In genomic region chr4:149789421-149790194, GRCm38 (mm10) we compare ENCODE assay signal across 8 mouse cellular contexts. TPM values are rescaled to one million over a fixed set of nuclear protein-coding genes. Genes with fewer than 3 reads are reported as not detected.
DNase-seq lines count a peak whose midpoint lies in the region; ATAC-seq and TF ChIP-seq lines count a peak whose summit lies in the region.
"Had no signal": no experiment of that assay in that cellular context is flagged by ENCODE, and none has a peak within 500 bp of the region (broad histone marks: within the 10 kb centered on the region; RNA-seq: fewer than 3 reads in every experiment).

No protein-coding gene starts in this region.

- no peak overlapping the region for H3K27ac ChIP-seq in liver, embryonic 11.5 days (ENCODE audit: low read depth, low read length)
- no peak overlapping the region for H3K27ac ChIP-seq in liver, embryonic 12.5 days
- peak overlapping the region; percentile 65 for H3K27ac ChIP-seq in bone marrow, adult 2 months (ENCODE audit: control insufficient read depth, insufficient read depth, low read depth, low read length, poor library complexity)
- H3K27ac ChIP-seq in intestine, embryonic 16.5 days (ENCODE audit: low read length), result peak overlapping the region; percentile 41
- H3K27ac ChIP-seq: embryonic facial prominence, embryonic 15.5 days had no signal

- no peak overlapping the region for H3K4me2 ChIP-seq in liver, embryonic 11.5 days
- no peak overlapping the region for H3K4me2 ChIP-seq in liver, embryonic 12.5 days
- H3K4me2 ChIP-seq in intestine, embryonic 16.5 days (ENCODE audit: low read depth, low read length), result no peak overlapping the region
- H3K4me2 ChIP-seq: embryonic facial prominence, embryonic 15.5 days had no signal

- H3K27me3 ChIP-seq in liver, embryonic 11.5 days (replicated peaks; ENCODE audit: control insufficient read depth, insufficient read depth, low read length), result no peaks in the 10 kb centered on the region
- H3K27me3 ChIP-seq in liver, embryonic 12.5 days (replicated peaks), result no peaks in the 10 kb centered on the region
- H3K27me3 ChIP-seq in intestine, embryonic 16.5 days (replicated peaks; ENCODE audit: control insufficient read depth, insufficient read depth, low read length), result no peaks in the 10 kb centered on the region
- H3K27me3 ChIP-seq: embryonic facial prominence, embryonic 15.5 days had no signal

- ATAC-seq in liver, embryonic 11.5 days (replicated peaks; ENCODE audit: low FRiP score), result peak; percentile 35; the same call in 1 of the 2 replicates
- no peak for ATAC-seq in liver, embryonic 12.5 days
- peak; percentile 67 for ATAC-seq in intestine, embryonic 16.5 days
- ATAC-seq in monocyte, adult 5-6 weeks (replicated peaks; ENCODE audit: insufficient number of reproducible peaks, low FRiP score, low TSS enrichment, poor library complexity, severe bottlenecking), result peak; percentile 33; the same call in 1 of the 2 replicates
- no peak for ATAC-seq in cerebellum, adult (ENCODE audit: insufficient number of reproducible peaks, low FRiP score, low TSS enrichment)
- no peak for ATAC-seq in CD4-positive, CD25-positive, alpha-beta regulatory T cell, adult 4 months

- peaks cover 12% of the 10 kb centered on the region for H3K4me1 ChIP-seq in liver, embryonic 11.5 days (replicated peaks; ENCODE audit: control insufficient read depth, insufficient read depth, low read length)
- peaks cover 25% of the 10 kb centered on the region for H3K4me1 ChIP-seq in liver, embryonic 12.5 days
- peaks cover 8% of the 10 kb centered on the region for H3K4me1 ChIP-seq in bone marrow, adult 2 months (ENCODE audit: control insufficient read depth, insufficient read depth, low read length)
- peaks cover 25% of the 10 kb centered on the region for H3K4me1 ChIP-seq in intestine, embryonic 16.5 days (ENCODE audit: control insufficient read depth, insufficient read depth, low read length)
- H3K4me1 ChIP-seq: embryonic facial prominence, embryonic 15.5 days had no signal

- H3K4me3 ChIP-seq in liver, embryonic 11.5 days (ENCODE audit: low read depth, low read length), result no peak overlapping the region
- H3K4me3 ChIP-seq in liver, embryonic 12.5 days, result no peak overlapping the region
- no peak overlapping the region for H3K4me3 ChIP-seq in bone marrow, adult 2 months (replicated peaks; ENCODE audit: control insufficient read depth, low read depth, low read length)
- no peak overlapping the region for H3K4me3 ChIP-seq in intestine, embryonic 16.5 days (ENCODE audit: low read length)
- H3K4me3 ChIP-seq: embryonic facial prominence, embryonic 15.5 days had no signal

- 83% methylated on average over 13 of the region's 13 CpGs for WGBS in liver, embryonic 11.5 days
- WGBS in liver, embryonic 12.5 days (ENCODE audit: insufficient replicate concordance), result 79% methylated on average over 13 of the region's 13 CpGs
- 78% methylated on average over 13 of the region's 13 CpGs for WGBS in bone marrow, adult 2 months
- 76% methylated on average over 13 of the region's 13 CpGs for WGBS in intestine, embryonic 16.5 days

- TF ChIP-seq CTCF in bone marrow, adult 2 months (IDR thresholded peaks at IDR 0.05; ENCODE audit: control insufficient read depth, insufficient read depth, low read length), result no peak

- no peak overlapping the region for H3K9ac ChIP-seq in liver, embryonic 11.5 days (ENCODE audit: low read depth, low read length)
- no peak overlapping the region for H3K9ac ChIP-seq in liver, embryonic 12.5 days
- peak overlapping the region; percentile 14; the same call in 1 of the 2 replicates for H3K9ac ChIP-seq in intestine, embryonic 16.5 days (ENCODE audit: low read depth, low read length)
- H3K9ac ChIP-seq: embryonic facial prominence, embryonic 15.5 days had no signal

- H3K36me3 ChIP-seq in liver, embryonic 11.5 days (ENCODE audit: control insufficient read depth, insufficient read depth, low read length), result no peaks in the 10 kb centered on the region
- H3K36me3 ChIP-seq in liver, embryonic 12.5 days, result no peaks in the 10 kb centered on the region
- H3K36me3 ChIP-seq in intestine, embryonic 16.5 days (ENCODE audit: control insufficient read depth, insufficient read depth, low read length), result no peaks in the 10 kb centered on the region
- H3K36me3 ChIP-seq: embryonic facial prominence, embryonic 15.5 days had no signal

- DNase-seq in liver, embryonic 11.5 days (ENCODE audit: low spot score), result no peak

- no peak for TF ChIP-seq POLR2A in bone marrow, adult 2 months (IDR thresholded peaks at IDR 0.05; ENCODE audit: borderline replicate concordance, control insufficient read depth, low read depth, low read length)

- H3K9me3 ChIP-seq in liver, embryonic 11.5 days (ENCODE audit: control insufficient read depth, low read length), result no peaks in the 10 kb centered on the region
- no peaks in the 10 kb centered on the region for H3K9me3 ChIP-seq in liver, embryonic 12.5 days (replicated peaks)
- H3K9me3 ChIP-seq in intestine, embryonic 16.5 days (ENCODE audit: control insufficient read depth, low read length), result no peaks in the 10 kb centered on the region
- H3K9me3 ChIP-seq: embryonic facial prominence, embryonic 15.5 days had no signal

RNA-seq across cellular contexts. Expression of gene Slc25a33, which starts 15.5 kb away (rescaled TPM):
- 21.9 and 23.2 TPM in 2 replicates for polyA plus RNA-seq in liver, embryonic 11.5 days (2014; fragmentation: Nextera tagmentation; extraction: Ambion mirVana)
- polyA plus RNA-seq in liver, embryonic 12.5 days (2016; fragmentation: Nextera tagmentation; extraction: Ambion mirVana), result 17.1 and 17.3 TPM in 2 replicates
- 4.3 TPM in 1 of 2 replicates, not detected in the other for polyA plus RNA-seq in bone marrow, adult 2 months (2011; ENCODE audit: insufficient read depth, insufficient read length, low replicate concordance, missing spikeins)
- polyA plus RNA-seq in intestine, embryonic 16.5 days (2015; fragmentation: Nextera tagmentation; extraction: Ambion mirVana), result 6.8 and 9.1 TPM in 2 replicates
- total RNA-seq in monocyte, adult 5-6 weeks (2017), result 9.8 to 16.9 TPM (median 13.1 TPM) in 3 replicates
- 1 to 10 TPM; 4.6 to 5.7 TPM for polyA plus RNA-seq in CD4-positive, CD25-positive, alpha-beta regulatory T cell, adult 4 months (2017; shearing (Covaris generic))

RNA-seq across cellular contexts. Expression of gene Tmem201, which starts 51.8 kb away (rescaled TPM):
- 16.8 and 16.9 TPM in 2 replicates for polyA plus RNA-seq in liver, embryonic 11.5 days (2014; fragmentation: Nextera tagmentation; extraction: Ambion mirVana)
- 12.8 and 13.8 TPM in 2 replicates for polyA plus RNA-seq in liver, embryonic 12.5 days (2016; fragmentation: Nextera tagmentation; extraction: Ambion mirVana)
- polyA plus RNA-seq in bone marrow, adult 2 months (2011; ENCODE audit: insufficient read depth, insufficient read length, low replicate concordance, missing spikeins), result 5.3 and 8.2 TPM in 2 replicates
- 21.2 and 22.8 TPM in 2 replicates for polyA plus RNA-seq in intestine, embryonic 16.5 days (2015; fragmentation: Nextera tagmentation; extraction: Ambion mirVana)
- total RNA-seq in monocyte, adult 5-6 weeks (2017), result 2.9 to 5.3 TPM (median 3.1 TPM) in 3 replicates
- polyA plus RNA-seq in CD4-positive, CD25-positive, alpha-beta regulatory T cell, adult 4 months (2017; shearing (Covaris generic)), result 1 to 10 TPM; 4.6 to 7.8 TPM

Comparison
In these comparisons a context has a peak if more than half of its experiments do, and no peak if none do; other contexts are left out.
1. ATAC-seq: peak in liver, embryonic 11.5 days (single experiment), intestine, embryonic 16.5 days (single experiment) and monocyte, adult 5-6 weeks (single experiment); none in liver, embryonic 12.5 days (single experiment), cerebellum, adult (single experiment) and CD4-positive, CD25-positive, alpha-beta regulatory T cell, adult 4 months (single experiment).
2. H3K27ac ChIP-seq: peak in bone marrow, adult 2 months (single experiment) and intestine, embryonic 16.5 days (single experiment); none in liver, embryonic 11.5 days (single experiment) and liver, embryonic 12.5 days (single experiment).